Mouse (Mus musculus): Measurements from ENCODE around the gene Ogdh.

Gene Ogdh

DNA sequence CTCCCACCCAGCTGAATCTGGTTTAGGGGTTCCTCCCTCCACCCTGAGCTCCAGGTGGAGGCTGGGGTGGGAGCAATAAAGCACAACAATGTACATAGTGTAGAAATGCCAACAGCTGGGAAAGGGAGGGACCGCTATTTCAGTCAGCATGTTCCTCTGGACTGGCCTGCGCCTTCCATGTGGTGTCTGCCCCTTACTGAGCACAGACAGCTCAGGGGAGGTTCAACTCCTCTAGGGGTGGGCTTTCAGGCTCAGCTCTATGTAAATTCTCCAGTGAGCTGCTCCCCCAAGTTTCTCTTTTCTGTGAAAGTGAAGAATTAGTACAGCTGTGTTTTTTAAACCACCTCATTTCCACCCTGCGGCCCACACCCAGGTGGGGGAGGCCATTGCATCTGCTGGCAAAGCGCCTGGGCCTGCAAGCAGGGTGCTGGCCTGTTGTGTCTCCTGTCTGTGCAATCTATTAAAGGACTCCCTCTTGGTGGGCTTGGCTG, 114.2 kb downstream of the Ogdh start:
- no peak for DNase-seq (ENCODE audit: low read depth, low spot score)
